Mouse (Mus musculus): ENCODE measurements around the gene Slit3.

DNA sequence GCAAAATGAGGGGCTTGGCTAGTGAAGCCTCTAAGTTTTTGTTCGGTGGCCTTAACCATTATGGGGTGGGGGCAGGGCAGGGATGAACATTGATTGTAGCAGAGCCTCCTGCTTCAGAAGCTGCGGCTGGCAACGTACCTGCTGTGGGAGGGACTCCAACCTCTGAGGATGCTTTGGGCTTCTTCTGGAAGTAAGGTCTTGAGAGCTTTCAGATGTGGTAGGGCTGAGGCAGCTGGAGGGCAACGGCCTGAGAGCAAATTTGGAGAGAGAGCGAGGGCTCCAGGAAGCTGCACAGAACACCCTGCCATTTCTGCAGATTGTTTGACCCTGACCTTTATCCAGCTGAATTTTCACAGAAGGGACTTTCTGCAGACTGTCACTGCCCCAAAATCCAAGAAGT, 203.4 kb downstream of the Slit3 start:
- TF ChIP-seq GATA1 (IDR thresholded peaks at IDR 0.05; ENCODE audit: borderline replicate concordance, low read length) (no peak), FLI1 (IDR thresholded peaks at IDR 0.05; ENCODE audit: low read length) (no peak)
